Mouse (Mus musculus) thymus, adult 18-20 months (tissue): ENCODE data around the gene Sytl3.

Source experiments
- DNase-seq, 2 experiments: peaks; one replicate each; pipeline ENCODE4 v3.0.0; 2022; ENCODE audit warnings: mixed read lengths in 2 of 2

The Sytl3 gene

GRCm38 (mm10) chr17:6739266-6739665 lies 80.4 kb downstream of the Sytl3 start:
- no peak for DNase-seq

GRCm38 (mm10) chr17:6739756-6740155 lies 80.9 kb downstream of the Sytl3 start:
- no peak for DNase-seq

GRCm38 (mm10) chr17:6740331-6741170 lies 81.7 kb downstream of the Sytl3 start:
- DNase-seq, result no peak

GRCm38 (mm10) chr17:6741271-6741670 lies 82.4 kb downstream of the Sytl3 start:
- no peak for DNase-seq

- no peak for DNase-seq
Observed at GRCm38 (mm10) chr17:6742083-6743038, 83.5 kb downstream of the Sytl3 start.

GRCm38 (mm10) chr17:6743039-6743575 lies 84.2 kb downstream of the Sytl3 start:
- no peak for DNase-seq

GRCm38 (mm10) chr17:6743787-6744239 lies 84.9 kb downstream of the Sytl3 start:
- DNase-seq, result peak; percentile 70 to 83

- DNase-seq, result peak in 1 of 2 experiments; percentile 41
Observed at GRCm38 (mm10) chr17:6744366-6744765, 85.5 kb downstream of the Sytl3 start.

- peak in 1 of 2 experiments; percentile 23 for DNase-seq
Observed at GRCm38 (mm10) chr17:6744871-6745270, 86.0 kb downstream of the Sytl3 start.

- DNase-seq, result peak in 1 of 2 experiments; percentile 61
Observed at GRCm38 (mm10) chr17:6745503-6745902, 86.6 kb downstream of the Sytl3 start.

GRCm38 (mm10) chr17:6745975-6746374 lies 87.1 kb downstream of the Sytl3 start:
- no peak for DNase-seq

- no peak for DNase-seq
Observed at GRCm38 (mm10) chr17:6746452-6747231, 87.7 kb downstream of the Sytl3 start.

GRCm38 (mm10) chr17:6747478-6747877 lies 88.6 kb downstream of the Sytl3 start:
- no peak for DNase-seq

GRCm38 (mm10) chr17:6748779-6749464 lies 90.0 kb downstream of the Sytl3 start:
- no peak for DNase-seq

- no peak for DNase-seq
Observed at GRCm38 (mm10) chr17:6751221-6751859, 92.4 kb downstream of the Sytl3 start.

- no peak for DNase-seq
Observed at GRCm38 (mm10) chr17:6752375-6752774, 93.5 kb downstream of the Sytl3 start.

GRCm38 (mm10) chr17:6755176-6755575 lies 96.3 kb downstream of the Sytl3 start:
- DNase-seq, result no peak

- DNase-seq, result no peak
Observed at GRCm38 (mm10) chr17:6755873-6756272, 97.0 kb downstream of the Sytl3 start.

- DNase-seq, result no peak
Observed at GRCm38 (mm10) chr17:6757902-6758301, 99.0 kb downstream of the Sytl3 start.

- DNase-seq, result no peak
Observed at GRCm38 (mm10) chr17:6758845-6759244, 100.0 kb downstream of the Sytl3 start.

- DNase-seq, result no peak
Observed at GRCm38 (mm10) chr17:6759717-6760292, 100.9 kb downstream of the Sytl3 start.
